Mouse (Mus musculus): ENCODE measurements around the gene Tnfaip8l1.

Gene Tnfaip8l1

DNA sequence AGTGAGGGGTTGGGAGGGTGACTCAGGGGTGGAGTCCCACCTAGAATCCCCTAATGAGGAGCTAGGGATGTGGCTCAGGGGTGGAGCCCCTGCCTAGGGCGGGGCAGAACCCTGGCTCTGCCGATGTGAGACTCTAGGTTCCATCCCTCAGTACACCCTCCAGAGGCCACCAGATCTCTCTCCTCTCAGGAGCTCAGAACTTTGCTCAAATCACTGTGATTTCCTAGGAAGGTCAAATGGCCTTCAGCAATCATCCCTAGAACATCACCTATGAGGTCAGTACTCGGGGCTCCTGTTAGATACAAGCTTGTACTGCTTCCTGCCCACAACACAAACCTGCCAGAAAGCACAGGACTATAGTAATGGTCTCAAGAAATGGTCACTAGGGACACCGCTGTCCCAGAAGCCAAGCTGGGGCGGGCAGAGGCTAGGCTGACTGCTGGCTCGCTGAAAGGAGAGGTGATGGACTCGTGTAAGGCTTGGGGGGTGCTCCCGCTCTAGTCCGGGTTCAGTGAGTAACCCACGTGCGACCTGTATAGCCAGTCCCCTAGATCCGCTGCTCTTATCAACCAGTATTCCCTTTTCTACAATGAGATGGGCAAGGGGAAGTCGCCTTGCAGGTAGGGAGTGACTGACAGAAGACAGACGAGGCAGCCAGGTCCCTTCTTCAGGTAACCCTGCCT is 20.8 kb downstream of the Tnfaip8l1 start:
- DNase-seq (ENCODE audit: low spot score in 2 of 2) = no peak

DNA sequence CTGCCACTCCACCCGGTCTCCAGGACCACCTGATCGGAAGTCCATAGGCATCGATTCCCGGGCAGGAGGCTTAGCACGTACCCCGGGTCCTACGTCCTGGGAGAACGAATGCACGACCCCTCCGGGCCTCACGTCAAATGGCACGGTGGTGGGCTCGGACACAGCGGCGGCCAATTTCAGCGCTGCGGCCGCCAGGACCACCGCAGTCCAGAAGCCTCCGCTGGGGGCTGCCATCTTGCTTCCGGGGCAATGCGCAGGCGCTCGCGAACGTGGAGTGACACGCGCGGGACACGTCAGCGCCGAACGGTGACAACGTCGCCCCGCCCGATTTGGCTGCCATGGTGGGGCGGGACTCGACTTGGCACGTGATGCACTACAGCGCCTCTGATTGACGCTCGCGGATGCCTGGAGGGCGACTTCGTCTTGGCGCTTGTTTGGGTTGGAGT is 21.4 kb downstream of the Tnfaip8l1 start, which contains the start of gene Mydgf:
TSS of gene Mydgf (minus strand) at position 263 of the 446 bp plus-strand sequence.
- peak; percentile 93 to 97 for DNase-seq (ENCODE audit: low spot score in 2 of 2)

GRCm38 (mm10) chr17:56185281-56186141 is 23.2 kb downstream of the Tnfaip8l1 start:
- peak; percentile 28 to 34 for DNase-seq (ENCODE audit: low spot score in 2 of 2)

DNA sequence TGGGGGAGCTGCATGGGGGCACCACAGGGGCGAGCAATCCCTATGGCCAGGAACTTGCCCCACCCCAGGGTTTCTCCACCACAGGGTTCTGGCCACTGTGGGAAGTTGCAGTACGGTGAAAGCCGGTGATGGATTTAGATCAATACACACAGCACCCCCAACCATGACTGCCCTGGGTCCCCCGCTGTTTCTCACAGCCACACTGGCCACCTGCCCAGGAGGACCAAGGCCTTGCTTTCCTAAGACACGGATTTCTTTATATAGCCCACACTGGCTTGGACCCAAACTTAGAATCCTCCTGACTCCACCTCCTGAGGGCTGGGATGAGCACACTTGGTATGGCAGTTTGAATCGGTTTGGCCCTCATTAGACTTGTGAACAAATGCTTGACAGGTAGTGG is 29.0 kb downstream of the Tnfaip8l1 start:
- DNase-seq (ENCODE audit: low spot score in 2 of 2) = no peak

DNA sequence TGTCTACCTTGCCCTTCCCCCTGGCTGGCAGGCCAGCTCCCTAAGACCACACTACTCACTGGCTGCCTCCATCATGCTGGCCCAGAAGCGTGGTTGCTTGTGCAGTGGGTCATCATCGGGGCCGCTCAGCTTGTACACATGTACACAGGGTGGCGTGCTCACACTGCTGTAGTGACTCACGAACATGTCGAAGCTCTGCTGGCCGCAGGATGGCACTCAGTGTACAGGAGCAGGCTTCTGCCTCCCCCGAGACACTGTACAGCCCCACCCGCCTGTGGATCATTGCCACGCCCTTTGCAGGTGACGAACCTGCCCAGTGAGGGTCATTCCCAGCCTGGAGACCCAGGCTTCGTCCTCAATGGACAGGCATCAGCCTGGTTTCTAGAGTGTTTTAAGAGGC is 32.1 kb downstream of the Tnfaip8l1 start:
- DNase-seq (ENCODE audit: low spot score in 2 of 2) = no peak

- DNase-seq (ENCODE audit: low spot score in 2 of 2) = no peak
Observed at GRCm38 (mm10) chr17:56194765-56195164, 32.5 kb downstream of the Tnfaip8l1 start.

GRCm38 (mm10) chr17:56196860-56197259 is 34.6 kb downstream of the Tnfaip8l1 start:
- no peak for DNase-seq (ENCODE audit: low spot score in 2 of 2)

DNA sequence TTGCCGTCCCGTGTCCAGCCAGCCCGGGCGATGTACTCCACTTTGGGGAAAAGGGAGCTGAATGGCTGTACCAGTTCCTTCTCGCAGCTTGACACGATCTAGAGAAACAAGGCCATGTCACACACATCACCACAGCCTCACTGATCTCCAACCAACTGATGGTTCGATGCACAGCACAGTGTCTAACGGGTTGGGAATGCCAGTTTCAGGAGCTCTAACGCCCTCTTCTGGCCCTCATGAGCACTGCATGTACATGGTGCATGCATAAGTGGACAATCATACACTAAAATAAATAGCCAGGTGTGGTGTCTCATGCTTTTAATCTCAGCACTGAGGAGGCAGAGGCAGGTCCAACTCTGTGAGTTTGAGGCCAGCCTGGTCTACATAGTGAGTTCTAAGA is 38.3 kb downstream of the Tnfaip8l1 start:
- no peak for DNase-seq (ENCODE audit: low spot score in 2 of 2)

GRCm38 (mm10) chr17:56201642-56202041 is 39.4 kb downstream of the Tnfaip8l1 start:
- no peak for DNase-seq (ENCODE audit: low spot score in 2 of 2)

GRCm38 (mm10) chr17:56202476-56202875 is 40.2 kb downstream of the Tnfaip8l1 start:
- DNase-seq (ENCODE audit: low spot score in 2 of 2) = no peak

- no peak for DNase-seq (ENCODE audit: low spot score in 2 of 2)
Observed at GRCm38 (mm10) chr17:56203729-56204128, 41.5 kb downstream of the Tnfaip8l1 start.

DNA sequence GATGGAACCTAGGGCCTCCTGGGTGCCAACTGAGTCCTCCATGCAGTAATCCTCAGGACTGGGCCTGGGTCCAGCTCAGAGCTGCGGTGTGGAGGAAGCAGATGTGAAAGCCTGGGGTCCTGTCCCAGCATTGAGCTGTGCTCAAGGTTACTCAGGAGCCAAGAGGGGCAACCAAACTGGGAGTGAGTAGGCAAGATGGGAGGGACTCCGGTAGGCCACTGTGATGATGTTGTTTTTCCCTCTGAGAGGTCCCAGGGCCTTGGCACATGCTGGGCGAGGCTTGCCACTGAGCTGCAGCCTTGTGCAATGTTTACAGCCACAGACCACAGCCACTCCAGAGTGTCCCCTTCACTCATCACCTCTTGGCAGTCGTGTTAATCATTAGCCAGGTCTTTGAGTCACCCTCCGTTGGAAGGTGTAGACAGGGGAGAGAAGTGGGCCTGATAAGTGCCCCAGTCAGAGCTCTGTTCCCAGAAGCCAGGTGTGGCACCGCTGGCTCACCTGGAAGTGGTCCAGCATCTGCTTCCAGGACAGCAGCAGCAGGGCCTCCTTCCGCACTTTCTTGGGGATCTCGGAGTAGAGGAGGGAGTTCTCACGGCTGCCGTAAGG is 44.1 kb downstream of the Tnfaip8l1 start:
- DNase-seq (ENCODE audit: low spot score in 2 of 2) = no peak

- no peak for DNase-seq (ENCODE audit: low spot score in 2 of 2)
Observed at GRCm38 (mm10) chr17:56206986-56207674, 44.9 kb downstream of the Tnfaip8l1 start.

- DNase-seq (ENCODE audit: low spot score in 2 of 2) = no peak
Observed at GRCm38 (mm10) chr17:56207963-56208530, 45.8 kb downstream of the Tnfaip8l1 start.

DNA sequence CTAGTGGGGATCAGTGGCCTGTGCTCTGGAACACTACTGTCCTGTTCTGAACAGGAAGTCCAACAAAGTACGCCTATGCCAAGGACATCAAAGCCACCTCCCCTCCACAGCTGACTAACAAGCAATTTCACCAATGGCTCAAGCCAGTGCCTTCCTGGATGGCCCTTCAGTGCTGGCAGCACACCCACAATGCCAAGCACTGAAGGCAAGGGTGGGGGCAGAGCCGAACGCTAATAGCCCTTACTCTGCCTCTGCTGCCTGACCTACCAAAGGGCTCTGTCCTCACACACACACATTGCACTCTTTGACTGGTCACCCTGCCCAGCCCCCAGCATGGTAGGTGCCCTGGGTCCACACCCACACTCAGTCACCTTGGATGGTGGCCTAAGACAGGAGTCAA is 46.5 kb downstream of the Tnfaip8l1 start:
- no peak for DNase-seq (ENCODE audit: low spot score in 2 of 2)

DNA sequence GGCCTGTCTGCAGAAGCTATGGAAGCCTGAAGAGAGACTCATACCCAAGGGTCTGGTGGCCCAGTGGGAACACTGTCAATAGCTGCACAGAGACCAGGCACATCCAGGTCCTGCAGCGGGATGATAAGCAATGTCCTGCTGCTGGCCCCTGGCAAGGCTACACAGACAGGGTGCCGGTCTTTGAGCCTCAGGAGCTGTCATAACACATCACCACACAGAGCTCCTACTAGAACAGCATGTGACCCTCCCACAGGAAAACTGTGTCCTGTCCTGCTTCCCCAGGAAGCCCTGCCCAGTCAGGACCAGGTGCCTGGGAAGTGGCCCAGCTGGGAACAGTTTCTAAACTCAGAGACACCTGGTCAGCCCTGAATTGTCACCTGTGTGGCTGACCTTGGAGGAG is 48.8 kb downstream of the Tnfaip8l1 start:
- no peak for DNase-seq (ENCODE audit: low spot score in 2 of 2)

DNA sequence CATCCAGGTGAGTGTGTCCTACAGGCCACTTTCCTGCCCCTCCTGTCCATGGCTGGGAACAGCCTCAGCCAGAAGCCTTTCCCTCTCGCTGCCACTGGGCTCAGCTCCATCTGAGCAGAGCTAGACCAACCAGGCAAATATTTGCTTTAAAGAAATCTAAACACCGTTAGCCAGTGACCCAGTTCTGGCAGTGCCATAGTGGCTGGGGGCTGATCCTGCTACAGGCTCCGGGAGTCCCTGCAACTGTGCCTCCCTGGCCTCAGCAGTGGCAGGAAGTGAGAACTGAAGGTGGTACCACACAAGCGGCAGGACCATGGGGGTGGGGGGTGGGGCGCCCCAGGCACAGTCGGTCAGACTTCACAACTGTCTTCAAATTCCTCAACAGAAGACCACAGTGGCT is 50.4 kb downstream of the Tnfaip8l1 start:
- DNase-seq (ENCODE audit: low spot score in 2 of 2) = no peak

GRCm38 (mm10) chr17:56214229-56214628 is 52.0 kb downstream of the Tnfaip8l1 start:
- no peak for DNase-seq (ENCODE audit: low spot score in 2 of 2)

DNA sequence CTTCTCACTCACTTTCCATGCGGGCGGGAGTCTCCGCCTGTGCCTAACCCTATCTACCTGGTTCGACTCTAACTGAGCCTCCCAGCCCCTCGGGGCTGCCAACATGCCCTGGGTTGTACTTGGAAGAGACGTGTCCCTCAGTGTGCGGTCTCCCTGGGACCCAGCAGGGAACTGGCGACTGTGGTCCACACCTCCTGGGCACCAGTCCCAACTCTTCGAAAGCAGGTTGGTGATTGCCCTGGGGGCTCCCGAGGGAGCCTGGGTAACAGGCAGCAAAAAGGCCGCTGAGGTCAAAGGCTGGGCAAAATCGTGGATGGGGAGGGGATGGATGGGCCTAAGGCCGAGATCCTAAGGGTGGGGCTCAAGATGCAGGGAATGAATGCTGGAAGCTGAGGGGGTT is 55.4 kb downstream of the Tnfaip8l1 start:
- no peak for DNase-seq (ENCODE audit: low spot score in 2 of 2)

GRCm38 (mm10) chr17:56218377-56219191 is 56.3 kb downstream of the Tnfaip8l1 start, which contains the start of gene Dpp9:
TSS of gene Dpp9 (minus strand) at chr17:56218905.
- peak; percentile 90 to 93 for DNase-seq (ENCODE audit: low spot score in 2 of 2)

- DNase-seq (ENCODE audit: low spot score in 2 of 2) = no peak
Observed at GRCm38 (mm10) chr17:56219251-56219650, 57.0 kb downstream of the Tnfaip8l1 start.
